Mouse (Mus musculus): ENCODE results near the gene Tab1. TPM values are rescaled to one million over a fixed set of nuclear protein-coding genes. Genes with fewer than 3 reads are reported as not detected.

Gene Tab1
- 10 to 100 TPM; 11.0 to 12.5 TPM for total RNA-seq (2021)
- long read RNA-seq, experiment 1, transcript Tab1-201 (11 exons, 2,964 nt): major isoform, 16 of 28 reads
- long read RNA-seq, experiment 1, partial matches to known transcripts: 4 of 28 reads
- long read RNA-seq, experiment 1, other reads (novel, unspliced or antisense): 8 of 28 reads
- long read RNA-seq, experiment 2, transcript Tab1-201 (11 exons, 2,964 nt): major isoform, 13 of 19 reads
- long read RNA-seq, experiment 2, partial matches to known transcripts: 2 of 19 reads
- long read RNA-seq, experiment 2, other reads (novel, unspliced or antisense): 4 of 19 reads

DNA sequence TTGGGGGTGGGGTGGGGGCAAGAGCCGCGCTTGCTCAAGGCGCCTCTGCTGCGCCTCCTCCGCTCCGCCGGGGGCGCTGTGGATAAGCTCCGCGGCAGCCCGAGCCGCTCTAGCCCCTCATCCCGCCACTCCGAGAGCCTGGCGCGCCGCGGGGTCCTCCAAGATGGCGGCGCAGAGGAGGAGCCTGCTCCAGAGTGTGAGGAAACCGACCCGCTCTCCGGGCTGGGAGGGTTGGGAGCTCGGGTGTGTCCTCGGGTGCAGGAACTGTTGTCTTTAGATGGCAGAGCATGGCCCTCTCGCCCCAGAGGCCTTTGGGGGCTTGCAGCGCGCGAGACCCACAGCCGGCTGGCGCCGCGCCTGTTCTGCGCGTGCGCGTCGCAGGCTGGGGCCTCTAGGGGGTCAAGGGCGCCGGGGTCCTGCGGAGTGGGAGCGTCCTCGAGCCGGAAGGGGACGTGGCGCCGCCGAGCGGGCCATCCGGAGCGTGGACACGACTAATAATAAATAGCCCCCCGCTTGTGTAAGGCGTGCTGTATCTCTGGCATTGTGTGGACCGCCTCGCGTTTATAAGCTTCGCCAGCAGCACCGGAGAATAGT is at the start of gene Tab1:
Tab1 (plus strand) TSS at position 135 of the 594 bp plus-strand sequence.
- peak; percentile 91 for DNase-seq (ENCODE audit: low spot score)

GRCm38 (mm10) chr15:80083276-80083731 is 49.6 kb upstream of the Tab1 start:
- DNase-seq (ENCODE audit: low spot score): peak; percentile 99

GRCm38 (mm10) chr15:80083740-80084139 is 49.2 kb upstream of the Tab1 start:
- no peak for DNase-seq (ENCODE audit: low spot score)

DNA sequence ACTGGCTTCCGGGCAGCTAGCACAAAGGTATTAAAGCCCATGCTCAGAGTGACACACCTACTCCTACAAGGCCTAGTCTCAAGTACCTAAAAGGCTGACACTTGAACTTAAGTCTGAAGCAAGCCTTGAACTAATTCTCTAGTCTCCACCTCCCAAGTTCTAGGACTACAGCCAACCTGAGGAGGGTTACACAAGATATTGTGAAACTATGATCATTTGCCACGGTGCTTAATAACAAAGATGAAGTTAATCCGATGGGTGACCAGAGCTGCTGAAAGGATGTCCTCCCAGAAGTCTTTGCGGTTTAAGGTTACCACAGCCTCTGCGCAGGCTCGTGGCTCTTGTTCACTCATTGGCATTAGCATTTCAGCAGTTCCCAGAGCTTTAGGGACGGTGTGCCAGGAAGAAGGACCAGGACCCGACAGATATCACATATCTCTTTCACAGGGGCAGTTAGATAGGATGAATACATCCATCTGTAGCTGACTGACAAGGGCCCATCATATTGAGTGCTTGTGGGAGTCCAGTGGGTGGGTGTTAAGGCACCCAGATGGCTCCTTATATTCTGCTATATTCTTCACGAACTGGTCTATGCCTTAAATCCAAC is 45.4 kb upstream of the Tab1 start:
- DNase-seq (ENCODE audit: low spot score): no peak

DNA sequence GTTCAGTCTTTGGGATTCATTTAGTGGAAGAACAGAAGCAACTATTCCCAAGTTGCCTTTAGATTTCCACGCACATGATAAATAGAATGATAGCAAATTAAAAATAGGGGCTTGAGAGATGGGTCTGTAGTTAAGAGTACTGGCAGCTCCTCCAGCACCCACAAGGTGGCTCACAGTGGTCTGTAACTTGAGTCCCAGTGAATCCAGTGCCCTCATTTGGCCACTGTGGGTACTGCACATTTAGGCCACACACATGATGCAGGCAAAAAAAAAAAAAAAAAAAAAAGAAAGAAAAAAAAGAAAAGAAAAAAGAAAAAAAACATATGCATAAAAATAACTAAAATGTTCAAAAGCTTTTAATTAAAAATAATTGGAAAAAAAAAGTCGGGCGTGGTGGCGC is 44.3 kb upstream of the Tab1 start:
- DNase-seq (ENCODE audit: low spot score): peak; percentile 90

GRCm38 (mm10) chr15:80090155-80090554 is 42.8 kb upstream of the Tab1 start:
- no peak for DNase-seq (ENCODE audit: low spot score)

DNA sequence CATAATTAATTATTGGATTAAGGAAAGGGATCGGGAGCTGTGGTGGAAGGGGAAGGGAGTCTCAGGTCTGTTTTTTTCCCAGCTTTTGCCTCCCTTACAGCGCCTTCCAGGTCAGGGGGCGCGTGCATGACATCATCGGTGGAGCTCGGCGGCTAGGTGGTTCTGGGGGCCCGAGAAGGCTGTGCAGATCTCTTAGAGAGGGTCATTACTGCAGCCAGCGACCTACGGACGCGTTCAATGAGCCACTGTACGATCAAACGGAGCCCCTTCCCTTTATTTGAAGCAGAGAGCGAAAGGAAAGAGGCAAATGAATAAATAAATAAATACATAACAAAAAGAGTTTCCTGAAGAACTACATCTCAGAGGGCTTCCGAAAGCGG is 42.2 kb upstream of the Tab1 start:
- no peak for DNase-seq (ENCODE audit: low spot score)

DNA sequence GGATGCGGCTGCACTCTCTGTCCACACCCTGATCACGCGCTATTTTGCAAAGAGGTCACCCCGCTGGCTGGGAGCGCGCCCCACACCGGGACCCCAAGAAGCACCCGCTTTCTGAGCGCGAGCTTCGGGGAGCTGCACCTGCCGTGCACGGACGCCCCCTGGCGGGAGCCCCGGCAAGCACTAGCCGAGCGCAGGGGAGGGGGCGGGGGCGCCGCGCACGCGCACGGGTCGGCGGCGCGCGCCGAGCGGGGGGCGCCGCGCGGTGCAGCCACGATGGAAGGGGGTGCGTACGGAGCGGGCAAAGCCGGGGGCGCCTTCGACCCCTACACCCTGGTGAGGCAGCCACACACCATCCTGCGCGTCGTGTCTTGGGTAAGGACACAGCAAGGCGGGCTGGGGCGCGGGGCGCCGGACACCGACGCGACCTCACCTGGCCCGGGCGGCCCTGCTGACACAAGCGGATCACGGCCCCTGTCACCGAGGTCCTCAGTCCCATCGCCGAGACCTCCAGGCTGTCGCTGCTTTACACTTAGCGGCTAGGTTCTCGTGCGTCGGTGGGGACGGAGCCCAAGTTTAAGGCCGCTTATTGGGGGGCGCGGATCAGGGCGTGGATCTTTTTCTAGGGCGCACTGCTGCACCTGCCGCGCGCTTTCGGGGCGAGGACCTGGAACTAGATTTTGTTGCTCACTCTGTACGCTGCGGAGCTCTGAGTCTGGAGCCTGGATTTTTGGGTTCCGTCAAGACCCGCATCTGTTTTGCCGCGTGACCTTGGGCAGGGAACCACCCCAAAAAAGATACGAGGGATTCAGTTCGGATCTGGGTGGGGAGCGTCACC is 41.6 kb upstream of the Tab1 start, which contains the start of the genes Syngr1 and Rpl3:
Syngr1 (plus strand) TSS at position 214 of the 835 bp plus-strand sequence.
Rpl3 (minus strand) TSS at position 748 of the 835 bp plus-strand sequence.
- peak; percentile 71 for DNase-seq (ENCODE audit: low spot score)

DNA sequence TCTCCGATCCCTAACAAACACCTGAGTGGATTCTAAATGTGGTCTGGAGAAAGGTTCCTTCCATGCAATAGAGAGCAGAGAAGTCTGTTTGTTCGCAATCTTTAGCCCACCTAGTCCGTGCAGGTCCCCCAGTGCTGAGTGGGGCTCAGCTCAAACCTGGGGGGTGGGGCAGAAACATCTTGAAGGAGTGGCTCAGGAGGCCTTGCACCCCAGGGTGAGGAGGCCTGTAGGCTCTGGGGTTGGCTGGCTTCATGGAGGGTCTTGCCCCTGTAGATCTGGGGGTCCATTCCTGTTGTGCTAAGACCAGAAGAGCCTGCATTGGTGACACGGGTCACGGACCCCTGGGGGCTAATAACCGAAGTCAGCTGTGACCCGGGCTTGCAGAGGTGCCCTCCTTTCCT is 40.9 kb upstream of the Tab1 start:
- no peak for DNase-seq (ENCODE audit: low spot score)

- no peak for DNase-seq (ENCODE audit: low spot score)
Observed at GRCm38 (mm10) chr15:80092599-80092998, 40.3 kb upstream of the Tab1 start.

GRCm38 (mm10) chr15:80094201-80094600 is 38.7 kb upstream of the Tab1 start:
- no peak for DNase-seq (ENCODE audit: low spot score)

DNA sequence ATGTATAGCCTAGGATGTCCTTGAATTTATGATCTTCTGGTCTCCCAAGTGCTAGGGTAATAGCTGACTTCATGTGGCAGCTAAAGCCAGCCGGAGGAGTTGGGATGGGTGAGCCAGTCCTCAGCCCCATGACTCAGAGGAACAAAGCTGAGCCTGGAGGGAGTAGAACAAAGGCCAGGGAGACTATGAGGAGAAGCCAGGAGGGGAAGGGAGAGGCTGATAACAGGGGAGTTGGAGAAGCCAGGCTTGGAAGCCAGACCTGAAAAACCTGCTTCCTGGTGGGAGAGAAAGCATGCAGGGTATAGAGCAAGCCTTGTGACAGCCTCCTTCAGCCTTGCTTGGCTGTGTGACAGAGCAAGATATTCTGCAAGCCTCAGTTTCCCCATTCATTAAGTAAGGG is 37.3 kb upstream of the Tab1 start:
- DNase-seq (ENCODE audit: low spot score): no peak

DNA sequence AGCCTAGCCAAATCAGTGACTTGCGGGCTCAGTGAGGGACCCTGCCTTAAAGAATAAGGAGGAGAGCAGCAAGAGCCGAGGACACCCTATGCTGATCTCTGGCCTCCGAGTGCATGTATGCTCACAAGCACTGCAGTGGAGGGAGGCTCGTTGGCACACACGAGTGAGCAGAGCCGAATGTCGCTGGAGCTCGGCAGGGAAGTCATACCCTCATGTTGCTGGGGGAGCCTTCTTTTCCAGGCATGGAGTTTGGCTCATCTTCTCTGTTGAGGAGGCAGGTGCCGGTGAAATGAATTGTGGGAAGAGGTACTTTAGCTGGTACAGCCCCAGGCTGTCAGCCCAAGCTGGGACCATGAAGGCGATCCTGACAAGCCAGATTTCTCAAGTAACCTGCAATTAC is 36.5 kb upstream of the Tab1 start:
- no peak for DNase-seq (ENCODE audit: low spot score)

GRCm38 (mm10) chr15:80096946-80097881 is 35.7 kb upstream of the Tab1 start:
- DNase-seq (ENCODE audit: low spot score): no peak

DNA sequence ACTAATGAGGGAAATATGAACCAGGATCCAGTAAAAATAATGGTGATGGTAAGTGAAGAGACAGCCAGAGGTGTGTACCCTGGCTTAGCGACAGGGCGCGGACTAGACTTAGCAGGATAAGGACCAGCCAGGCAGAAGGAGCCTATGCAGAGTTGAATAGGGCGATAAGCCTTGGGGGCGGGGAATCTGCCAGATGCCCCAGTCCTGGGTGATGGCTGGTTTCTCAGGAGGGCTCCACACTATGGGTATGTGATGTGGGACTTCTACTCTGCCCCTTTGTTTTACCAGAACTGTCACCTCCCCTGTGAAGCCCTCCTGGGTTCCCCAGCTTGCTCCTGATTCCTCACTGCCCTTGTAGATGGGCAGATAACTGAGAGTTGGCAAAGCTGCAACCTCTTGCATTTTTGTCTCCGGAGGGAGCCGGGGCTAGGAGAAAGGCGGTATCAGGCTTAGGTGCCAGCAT is 34.9 kb upstream of the Tab1 start:
- no peak for DNase-seq (ENCODE audit: low spot score)

GRCm38 (mm10) chr15:80098809-80099208 is 34.1 kb upstream of the Tab1 start:
- DNase-seq (ENCODE audit: low spot score): no peak

DNA sequence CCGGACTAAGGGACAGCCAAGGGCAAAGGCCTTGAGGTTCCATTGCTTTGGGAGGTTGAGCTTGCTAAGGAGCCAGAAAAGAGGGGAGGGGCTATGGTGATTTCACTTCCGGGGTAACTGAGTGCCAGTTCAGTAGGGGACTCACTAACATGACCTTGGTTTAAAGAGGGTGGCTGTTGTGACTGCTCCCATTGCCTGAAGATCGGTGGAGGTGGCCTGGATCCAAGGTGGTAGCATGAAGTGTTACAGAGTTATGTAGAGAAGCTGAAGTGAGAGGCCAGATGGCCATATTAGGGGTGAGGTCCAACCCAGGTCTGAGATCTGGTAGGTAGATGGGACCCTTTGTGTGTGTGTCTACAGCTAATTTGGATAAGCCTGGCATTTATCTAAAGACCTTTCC is 33.5 kb upstream of the Tab1 start:
- DNase-seq (ENCODE audit: low spot score): no peak

- DNase-seq (ENCODE audit: low spot score): no peak
Observed at GRCm38 (mm10) chr15:80100196-80100595, 32.7 kb upstream of the Tab1 start.

DNA sequence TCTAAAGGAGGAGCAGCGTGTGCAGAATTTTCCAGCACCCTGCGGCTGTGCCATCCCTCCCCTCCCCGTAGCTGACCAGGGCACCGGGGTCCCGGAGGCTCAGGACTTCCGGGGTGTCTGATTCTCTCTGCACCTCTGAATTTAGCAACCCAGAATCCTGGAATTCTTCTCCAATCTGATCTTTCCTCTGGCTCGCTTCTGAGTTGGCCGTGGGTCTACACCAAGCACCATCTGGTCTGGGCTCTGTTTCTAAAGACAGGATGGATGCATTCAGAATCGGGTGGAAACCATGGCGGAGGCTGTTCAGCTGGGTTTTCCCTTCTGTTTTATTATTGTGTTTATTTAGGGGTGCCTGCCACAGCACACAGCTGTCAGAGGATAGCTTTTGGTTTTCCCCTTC is 32.1 kb upstream of the Tab1 start:
- no peak for DNase-seq (ENCODE audit: low spot score)

DNA sequence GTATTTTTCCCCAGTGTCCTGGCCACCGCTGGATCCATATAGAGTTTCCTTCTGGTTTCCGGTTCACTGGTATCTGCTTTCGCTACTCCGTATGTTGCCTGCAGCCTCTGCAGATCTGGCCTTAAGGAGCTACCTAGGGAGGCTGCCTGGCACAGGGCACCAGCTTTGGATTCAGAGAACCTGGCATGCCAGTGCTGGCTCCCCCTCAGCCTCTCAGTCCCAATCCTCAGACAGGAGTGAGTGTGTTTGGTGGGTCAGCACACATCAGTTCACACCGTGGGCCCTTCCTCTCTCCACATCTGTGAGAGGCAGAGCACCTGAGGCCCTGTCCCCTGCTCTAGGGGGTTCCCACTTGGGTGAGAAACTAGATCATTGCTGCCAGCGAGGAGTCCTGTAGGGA is 31.4 kb upstream of the Tab1 start:
- no peak for DNase-seq (ENCODE audit: low spot score)

GRCm38 (mm10) chr15:80102495-80102894 is 30.4 kb upstream of the Tab1 start:
- DNase-seq (ENCODE audit: low spot score): no peak

All from gastrocnemius, adult 18-20 months (tissue).